Mouse (Mus musculus): Measurements from ENCODE around the gene Bcl2l2.

Bcl2l2 gene

DNA sequence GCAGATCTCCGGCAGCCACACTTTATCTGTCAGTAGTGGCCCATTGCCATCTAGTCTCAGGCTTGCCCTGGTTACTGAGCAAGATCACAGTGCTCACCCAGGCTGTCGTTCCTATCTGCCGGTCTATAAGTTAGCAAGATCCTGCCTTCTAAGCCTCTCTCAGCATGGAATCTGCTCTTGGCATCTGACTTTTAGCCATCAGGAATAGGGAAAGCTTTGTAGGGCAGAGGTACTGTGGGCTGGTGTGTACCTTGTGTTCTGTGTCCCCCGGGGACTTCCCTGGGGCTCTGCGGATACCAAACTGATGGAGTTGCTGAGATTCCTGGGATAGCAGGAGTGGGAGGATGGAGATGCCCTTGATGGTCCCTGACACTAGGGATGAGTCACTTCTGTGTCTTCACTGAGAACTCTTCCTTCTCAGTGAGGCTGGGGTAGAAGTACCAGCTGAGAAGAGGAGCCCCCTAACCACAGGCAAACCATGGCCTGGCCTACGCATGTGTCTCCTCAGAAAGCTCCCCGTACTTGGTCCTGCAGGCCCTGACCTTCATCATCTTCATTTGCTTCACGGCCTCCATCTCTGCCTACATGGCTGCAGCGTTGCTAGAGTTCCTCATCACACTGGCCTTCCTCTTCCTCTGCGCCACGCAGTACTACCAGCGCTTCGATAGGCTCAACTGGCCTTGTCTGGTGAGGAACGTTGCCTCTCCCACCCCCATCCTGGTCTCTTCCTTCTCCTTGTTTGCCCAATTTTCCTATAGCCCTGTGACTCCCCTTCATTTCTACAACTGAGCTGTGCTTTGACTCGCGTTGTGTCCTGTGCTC, 54.4 kb downstream of the Bcl2l2 start:
- DNase-seq = no peak

All from cerebellum, adult 18-20 months (tissue).